Comparison of ENCODE assay signal across 20 mouse cellular contexts in genomic region chr9:65621196-65621595, GRCm38 (mm10).
"Had no signal": no experiment of that assay in that cellular context is flagged by ENCODE, and none has a peak within 500 bp of the region (broad histone marks: within the 10 kb centered on the region; RNA-seq: fewer than 3 reads in every experiment).

No protein-coding gene starts in this region.

- DNase-seq: layer of hippocampus, postnatal 36 days; left cerebral cortex, postnatal 4 days; liver, embryonic 13.5 days; lung, adult 2 months; lung, postnatal 14 days; lung, postnatal 4 days; midbrain, embryonic 14.5 days; retina, postnatal 1 day; right cerebral cortex, postnatal 25 days; spleen, adult 18-20 months had no signal

- H3K9ac ChIP-seq: limb, embryonic 12.5 days; limb, embryonic 15.5 days; liver, embryonic 13.5 days; neural tube, embryonic 12.5 days; neural tube, embryonic 15.5 days; stomach, embryonic 15.5 days had no signal

- H3K4me3 ChIP-seq: left cerebral cortex, adult 2 months; limb, embryonic 12.5 days; limb, embryonic 15.5 days; liver, embryonic 13.5 days; neural tube, embryonic 12.5 days; neural tube, embryonic 15.5 days; stomach, embryonic 15.5 days had no signal

- H3K4me2 ChIP-seq: limb, embryonic 12.5 days; limb, embryonic 15.5 days; liver, embryonic 13.5 days; midbrain, embryonic 11.5 days; neural tube, embryonic 12.5 days; neural tube, embryonic 15.5 days; stomach, embryonic 15.5 days had no signal

- ATAC-seq: hindbrain, embryonic 16.5 days; inflammation-experienced regulatory T-cells, adult 6 months; intestine, embryonic 16.5 days had no signal

- H3K27me3 ChIP-seq: limb, embryonic 15.5 days; neural tube, embryonic 12.5 days; stomach, embryonic 15.5 days had no signal

- H3K27ac ChIP-seq: left cerebral cortex, adult 2 months; limb, embryonic 12.5 days; limb, embryonic 15.5 days; liver, embryonic 13.5 days; neural tube, embryonic 12.5 days; neural tube, embryonic 15.5 days; stomach, embryonic 15.5 days had no signal

- H3K4me1 ChIP-seq: limb, embryonic 12.5 days; limb, embryonic 15.5 days; liver, embryonic 13.5 days; neural tube, embryonic 12.5 days; neural tube, embryonic 15.5 days; stomach, embryonic 15.5 days had no signal

- H3K9me3 ChIP-seq: limb, embryonic 12.5 days; limb, embryonic 15.5 days; liver, embryonic 13.5 days; neural tube, embryonic 12.5 days; neural tube, embryonic 15.5 days; stomach, embryonic 15.5 days had no signal

- H3K36me3 ChIP-seq: limb, embryonic 12.5 days; limb, embryonic 15.5 days; liver, embryonic 13.5 days; neural tube, embryonic 12.5 days; neural tube, embryonic 15.5 days; stomach, embryonic 15.5 days had no signal
